ENCODE assay signal across 7 mouse cellular contexts in genomic region chr3:8163030-8163429, GRCm38 (mm10).
"Had no signal": no experiment of that assay in that cellular context is flagged by ENCODE, and none has a peak within 500 bp of the region (broad histone marks: within the 10 kb centered on the region; RNA-seq: fewer than 3 reads in every experiment).

No protein-coding gene starts in this region.

- H3K4me3 ChIP-seq: left cerebral cortex, adult 2 months; neural tube, embryonic 13.5 days; stomach, embryonic 15.5 days had no signal

- H3K4me2 ChIP-seq: neural tube, embryonic 13.5 days; stomach, embryonic 15.5 days had no signal

- H3K36me3 ChIP-seq: neural tube, embryonic 13.5 days; stomach, embryonic 15.5 days had no signal

- H3K27me3 ChIP-seq: neural tube, embryonic 13.5 days; stomach, embryonic 15.5 days had no signal

- H3K9me3 ChIP-seq: neural tube, embryonic 13.5 days; stomach, embryonic 15.5 days had no signal

- H3K27ac ChIP-seq: left cerebral cortex, adult 2 months; liver, embryonic 14.5 days; neural tube, embryonic 13.5 days; stomach, embryonic 15.5 days had no signal

- H3K4me1 ChIP-seq: neural tube, embryonic 13.5 days; stomach, embryonic 15.5 days had no signal

- DNase-seq: kidney, adult 18-20 months; lung, adult 18-20 months; thymus, postnatal 4 days had no signal

- H3K9ac ChIP-seq: liver, embryonic 14.5 days; neural tube, embryonic 13.5 days; stomach, embryonic 15.5 days had no signal
